14 mouse cellular contexts compared by ENCODE assay signal in the genomic region with DNA sequence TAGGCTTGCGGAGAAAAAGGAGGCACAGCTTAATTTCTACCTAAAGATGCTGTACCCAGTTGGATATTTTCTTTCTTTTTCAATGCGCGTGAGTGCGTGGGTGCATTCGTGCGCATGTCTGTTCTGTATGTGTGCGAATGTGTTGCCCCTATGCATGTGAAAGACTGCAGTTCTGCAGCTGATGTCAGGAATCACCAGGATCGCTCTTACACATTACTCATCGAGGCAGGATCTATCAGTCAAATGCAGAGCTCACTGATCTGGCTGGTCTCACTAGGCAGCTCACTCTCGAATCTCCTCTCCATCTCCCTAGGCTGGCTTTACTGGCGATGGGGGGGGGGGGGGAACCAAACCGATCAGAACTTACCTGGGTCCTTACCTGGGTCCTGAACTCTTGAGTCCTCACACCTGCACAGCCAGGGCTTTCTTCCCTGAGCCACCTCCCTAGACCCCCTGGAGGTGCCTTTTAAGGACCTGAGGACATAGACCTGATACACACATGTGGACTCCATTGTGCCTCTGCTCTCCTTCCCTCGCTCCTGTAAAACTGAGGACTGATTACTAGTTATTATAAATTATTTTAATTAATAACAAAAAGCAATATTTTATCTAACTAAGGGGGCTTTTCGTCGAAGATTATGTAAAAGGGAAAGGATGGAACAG.
A peak's percentile ranks its signal among the peaks of the same experiment; 100 is the strongest.
DNase-seq lines count a peak whose midpoint lies in the region; ATAC-seq and TF ChIP-seq lines count a peak whose summit lies in the region.
"Had no signal": no experiment of that assay in that cellular context is flagged by ENCODE, and none has a peak within 500 bp of the region (broad histone marks: within the 10 kb centered on the region; RNA-seq: fewer than 3 reads in every experiment).

No protein-coding gene starts in this region.

- no peak overlapping the region for H3K9ac ChIP-seq in embryonic facial prominence, embryonic 12.5 days
- no peak overlapping the region for H3K9ac ChIP-seq in midbrain, postnatal 0 days (replicated peaks; ENCODE audit: low read length, poor library complexity, severe bottlenecking)
- H3K9ac ChIP-seq: heart, embryonic 13.5 days had no signal

- no peaks in the 10 kb centered on the region for H3K36me3 ChIP-seq in embryonic facial prominence, embryonic 12.5 days
- no peaks in the 10 kb centered on the region for H3K36me3 ChIP-seq in midbrain, postnatal 0 days (ENCODE audit: insufficient read depth, low read length)
- H3K36me3 ChIP-seq: heart, embryonic 13.5 days had no signal

- no peak overlapping the region; the same call in 1 of the 2 replicates for H3K4me3 ChIP-seq in left cerebral cortex, adult 2 months
- 0 out of 2 replicates have a peak overlapping the region, but pooled peaks have one; percentile 13 for H3K4me3 ChIP-seq in embryonic facial prominence, embryonic 12.5 days
- no peak overlapping the region for H3K4me3 ChIP-seq in midbrain, postnatal 0 days (ENCODE audit: low read depth, low read length)
- H3K4me3 ChIP-seq: heart, embryonic 13.5 days; myocyte had no signal

- no peaks in the 10 kb centered on the region for H3K9me3 ChIP-seq in embryonic facial prominence, embryonic 12.5 days
- H3K9me3 ChIP-seq in midbrain, postnatal 0 days (ENCODE audit: low read length): no peaks in the 10 kb centered on the region
- H3K9me3 ChIP-seq: heart, embryonic 13.5 days had no signal

- intact Hi-C loops in left cerebral cortex, adult 2 months (cut with DNase I): no loop called here
- intact Hi-C loops in left cerebral cortex, postnatal 4 days (cut with DNase I): no loop called here

- 74% methylated on average over 15 of the region's 15 CpGs for WGBS in embryonic facial prominence, embryonic 12.5 days
- WGBS in midbrain, postnatal 0 days: 83% methylated on average over 15 of the region's 15 CpGs

- TF ChIP-seq CTCF in left cerebral cortex, adult 2 months (IDR thresholded peaks at IDR 0.05): no peak
- no peak for TF ChIP-seq CTCF in midbrain, postnatal 0 days (IDR thresholded peaks at IDR 0.05)

- H3K27ac ChIP-seq in left cerebral cortex, adult 2 months: peak overlapping the region; percentile 75
- no peak overlapping the region for H3K27ac ChIP-seq in embryonic facial prominence, embryonic 12.5 days
- no peak overlapping the region for H3K27ac ChIP-seq in midbrain, postnatal 0 days (ENCODE audit: low read depth, low read length)
- H3K27ac ChIP-seq: heart, embryonic 13.5 days had no signal

- DNase-seq in cerebellum, adult 11 months: no peak
- DNase-seq in left cerebral cortex, adult 2 months (ENCODE audit: extremely low spot score in 1 of 2, low spot score in 2 of 2): peak; percentile 42 to 43
- no peak for DNase-seq in left cerebral cortex, postnatal 4 days
- peak; percentile 43 for DNase-seq in midbrain, postnatal 0 days (ENCODE audit: low spot score)
- DNase-seq in kidney, postnatal 4 days: no peak
- no peak for DNase-seq in ovary, adult 18-20 months (ENCODE audit: low spot score)
- DNase-seq: adrenal gland, postnatal 14 days; cerebellum, adult 9-11 months; lung, postnatal 10 days; thymus, postnatal 14 days had no signal

- 0 out of 2 replicates have a peak, but pooled peaks have one; percentile 31 for ATAC-seq in cerebellum, adult (ENCODE audit: insufficient number of reproducible peaks, low FRiP score, low TSS enrichment)
- 0 out of 2 replicates have a peak, but pooled peaks have one; percentile 15 for ATAC-seq in embryonic facial prominence, embryonic 12.5 days (ENCODE audit: insufficient number of reproducible peaks, insufficient read depth, low FRiP score, low TSS enrichment)
- ATAC-seq in midbrain, postnatal 0 days (ENCODE audit: low FRiP score): peak; percentile 34; the same call in 1 of the 2 replicates

- peak overlapping the region; percentile 16; the same call in 1 of the 2 replicates for H3K4me2 ChIP-seq in embryonic facial prominence, embryonic 12.5 days (replicated peaks)
- H3K4me2 ChIP-seq in midbrain, postnatal 0 days (ENCODE audit: low read depth, low read length, poor library complexity, severe bottlenecking): no peak overlapping the region
- H3K4me2 ChIP-seq: heart, embryonic 13.5 days had no signal

- no peaks in the 10 kb centered on the region for H3K4me1 ChIP-seq in embryonic facial prominence, embryonic 12.5 days
- no peaks in the 10 kb centered on the region for H3K4me1 ChIP-seq in midbrain, postnatal 0 days (ENCODE audit: insufficient read depth, low read length)
- H3K4me1 ChIP-seq: heart, embryonic 13.5 days had no signal

- H3K27me3 ChIP-seq in embryonic facial prominence, embryonic 12.5 days: no peaks in the 10 kb centered on the region
- no peaks in the 10 kb centered on the region for H3K27me3 ChIP-seq in midbrain, postnatal 0 days (ENCODE audit: insufficient read depth, low read length)
- H3K27me3 ChIP-seq: heart, embryonic 13.5 days had no signal

Comparison
In these comparisons a context has a peak if more than half of its experiments do, and no peak if none do; other contexts are left out.
1. DNase-seq: peak in left cerebral cortex, adult 2 months (2 of 2) and midbrain, postnatal 0 days (single experiment); none in cerebellum, adult 11 months (single experiment), left cerebral cortex, postnatal 4 days (single experiment), kidney, postnatal 4 days (0 of 2) and ovary, adult 18-20 months (single experiment).
2. Peak in every context shown above with its lines, with median percentiles within 50 percentile points of each other: ATAC-seq.